Mouse (Mus musculus) embryonic stem cell, embryonic (primary cell): ENCODE results near the gene Ddah2.

Experiments
- CTCF ChIA-PET, 4 experiments: fragments of 300-600 bp in 2 of 4; fragments of 350-600 bp in 2 of 4; sonication (Branson Sonifier 250); formaldehyde crosslinking; loops; one replicate each; lab custom pipeline; 2022; ENCODE audit warnings: inconsistent platforms in 2 of 4; lab: Charles Lee
- POLR2A ChIA-PET, 4 experiments: fragments of 300-600 bp in 2 of 4; fragments of 350-600 bp in 2 of 4; sonication (Branson Sonifier 250); formaldehyde crosslinking; loops; one replicate each; lab custom pipeline; 2022; ENCODE audit warnings: antibody characterized with exemption in 4 of 4, inconsistent platforms in 1 of 4; lab: Charles Lee

Gene Ddah2

DNA sequence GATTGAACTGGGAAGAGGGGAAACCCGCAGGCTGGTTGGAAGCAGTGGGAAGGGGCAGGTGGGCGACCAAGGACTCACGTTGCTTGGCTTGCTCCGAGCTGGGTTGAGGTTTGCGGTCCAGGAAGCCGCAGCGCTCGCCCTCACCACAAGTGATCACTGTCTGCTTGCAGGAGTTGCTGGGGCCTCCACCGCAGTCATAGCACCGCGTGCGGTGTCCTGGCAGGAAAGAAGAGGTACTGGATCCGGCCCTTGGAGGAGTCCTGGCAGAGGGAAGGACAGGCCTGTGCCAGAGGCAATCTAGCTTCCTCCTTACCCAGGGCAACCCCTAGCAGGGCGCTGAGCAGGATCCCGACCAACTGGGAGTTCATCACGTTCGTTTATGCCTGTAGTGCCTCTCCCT is 15.3 kb downstream of the Ddah2 start:
- POLR2A ChIA-PET, result interaction anchor here (0.6 to 1.8 kb wide), 20 partner anchors 8 to 138 kb away, joined by 3 to 5 read pairs (median 4); partner anchors contain the start of genes Ddah2 (in 3 of the 4), Gpank1 (in 1 of the 4), Ly6g6c (in 1 of the 4) and Mpig6b (in 1 of the 4)
- CTCF ChIA-PET, result interaction anchor here (0.6 to 1.7 kb wide), 5 partner anchors 10 to 200 kb away, joined by 3 to 6 read pairs (median 3); no protein-coding TSS in a partner anchor

DNA sequence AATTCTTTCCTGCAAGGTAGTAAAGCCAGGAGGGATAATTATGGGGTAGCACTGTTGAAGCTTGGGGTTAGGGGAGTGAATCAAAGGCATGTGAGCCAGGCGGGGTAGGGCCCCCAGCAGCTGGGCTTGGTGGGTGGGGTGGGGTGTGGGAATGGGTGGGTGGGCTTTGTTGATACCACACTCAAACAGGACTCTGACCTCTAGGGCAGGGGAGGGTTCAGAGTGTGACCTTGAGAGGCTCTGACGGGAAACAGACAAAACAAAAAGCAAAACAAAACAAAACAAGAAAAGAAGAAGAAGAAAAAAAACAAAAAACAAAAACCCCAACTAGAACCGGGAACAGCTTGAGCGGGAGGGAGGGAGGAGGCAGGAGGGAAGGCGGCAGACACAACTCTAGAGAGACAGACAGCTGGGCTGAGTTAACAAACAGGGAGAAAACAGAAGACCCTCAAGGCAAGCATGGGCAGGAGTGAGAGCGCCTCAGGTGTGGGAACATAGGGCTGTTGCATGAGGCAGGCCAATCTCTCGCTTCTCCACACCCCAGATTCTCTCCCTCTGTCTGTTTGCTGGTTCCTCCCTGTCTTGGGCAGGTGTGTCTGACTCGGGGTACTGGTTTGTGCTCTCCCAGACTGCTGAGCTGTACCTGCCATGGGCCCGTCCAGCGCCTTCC is 17.8 kb downstream of the Ddah2 start, which contains the start of gene Ly6g6e:
Ly6g6e (plus strand) TSS at position 396 of the 670 bp plus-strand sequence.
- ChIA-PET POLR2A (interaction anchor here in 3 of 4 experiments (0.6 to 3.0 kb wide), 59 partner anchors 9 to 1045 kb away, joined by 3 to 25 read pairs (median 4); partner anchors contain the start of genes Ddah2 (in 3 of the 3), Ly6g6f (in 3 of the 3), Abhd16a (in 2 of the 3) and Ddx39b (in 2 of the 3)), CTCF (interaction anchor here in 3 of 4 experiments (0.6 to 3.0 kb wide), 7 partner anchors 12 to 156 kb away, joined by 3 to 13 read pairs (median 4); partner anchors contain the start of gene Abhd16a (in 1 of the 3))

DNA sequence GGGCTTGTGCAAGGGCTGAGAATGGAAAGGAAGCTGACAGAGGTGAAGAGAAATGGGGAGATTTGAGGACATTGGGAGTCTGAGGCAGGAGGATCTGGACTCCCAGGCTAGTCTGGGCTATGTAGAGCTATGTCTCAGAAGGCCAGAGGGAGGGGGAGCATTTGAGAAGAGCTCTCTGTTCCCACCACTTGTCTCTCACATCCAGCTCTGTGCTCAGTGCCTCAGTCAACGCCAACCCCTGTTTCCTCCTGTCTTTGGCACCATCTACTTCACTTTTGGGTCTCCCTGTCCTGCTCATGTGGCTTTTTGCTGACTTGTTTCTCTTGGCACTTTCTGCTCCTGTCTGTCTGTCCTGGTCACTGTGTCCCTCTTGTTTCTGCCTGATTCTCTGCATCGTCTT is 18.4 kb downstream of the Ddah2 start:
- POLR2A ChIA-PET, result interaction anchor here in 3 of 4 experiments (0.5 to 3.0 kb wide), 43 partner anchors 8 to 429 kb away, joined by 3 to 25 read pairs (median 4); partner anchors contain the start of genes Ddah2 (in 3 of the 3), Ly6g6f (in 3 of the 3), Abhd16a (in 2 of the 3) and Msh5 (in 2 of the 3)
- CTCF ChIA-PET, result interaction anchor here in 3 of 4 experiments (0.6 to 3.0 kb wide), 8 partner anchors 11 to 431 kb away, joined by 3 to 13 read pairs (median 4); partner anchors contain the start of genes Abhd16a (in 1 of the 3) and Atf6b (in 1 of the 3)

DNA sequence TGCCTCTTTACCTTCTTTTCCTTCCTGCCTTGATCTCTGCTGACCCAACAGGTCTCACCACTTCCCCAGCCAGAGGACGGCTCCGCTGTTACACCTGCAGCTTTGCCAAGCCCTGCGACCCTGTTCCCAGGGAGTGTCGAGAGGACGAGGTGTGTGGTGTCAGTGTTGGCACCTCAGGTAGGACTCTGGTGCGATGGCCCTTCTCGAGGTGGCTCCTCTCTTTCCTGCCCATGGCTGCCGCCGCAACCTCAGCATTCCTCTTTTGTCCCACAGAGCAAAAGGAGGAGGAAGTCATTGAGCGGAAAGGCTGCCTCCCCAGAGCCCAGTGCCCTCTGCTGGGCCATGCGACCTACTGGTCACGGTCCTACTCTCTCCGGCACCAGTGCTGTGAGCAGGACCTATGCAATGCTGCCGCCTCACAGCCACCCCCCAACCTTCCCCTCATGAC is 19.0 kb downstream of the Ddah2 start, which contains the start of gene Ly6g6d:
Ly6g6d (minus strand) TSS at position 280 of the 448 bp plus-strand sequence.
- CTCF ChIA-PET, result interaction anchor here in 2 of 4 experiments (0.6 to 3.0 kb wide), 4 partner anchors 11 to 431 kb away, joined by 4 to 13 read pairs (median 8); partner anchors contain the start of genes Abhd16a (in 1 of the 2) and Atf6b (in 1 of the 2)

DNA sequence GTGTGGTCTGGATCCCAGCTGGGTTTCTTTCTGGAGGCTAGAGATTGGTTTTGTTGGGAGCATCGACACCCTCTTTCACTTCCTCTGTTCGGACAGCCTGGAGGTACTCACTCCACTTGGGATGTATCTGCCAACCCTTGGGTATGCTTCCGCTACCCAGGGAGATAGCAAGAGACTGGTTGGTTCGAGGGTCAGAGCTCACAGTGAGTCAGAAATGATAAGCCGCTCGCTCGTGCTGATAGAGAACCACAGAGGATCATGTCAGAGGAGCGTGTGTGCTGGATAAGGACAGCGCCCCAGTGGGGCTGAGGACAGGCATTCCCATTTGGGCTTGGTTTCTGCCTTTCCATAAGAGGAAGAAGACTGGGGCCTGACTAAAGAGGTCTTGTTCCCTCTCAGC is 20.9 kb downstream of the Ddah2 start:
- POLR2A ChIA-PET, result interaction anchor here in 3 of 4 experiments (0.6 to 2.5 kb wide), 12 partner anchors 8 to 199 kb away, joined by 3 to 10 read pairs (median 4); partner anchors contain the start of gene Ddah2 (in 2 of the 3)
- CTCF ChIA-PET, result interaction anchor here (0.6 to 1.9 kb wide), 6 partner anchors 9 to 274 kb away, joined by 3 to 6 read pairs (median 6); partner anchors contain the start of genes Abhd16a (in 1 of the 4), Ddah2 (in 1 of the 4) and Msh5 (in 1 of the 4)

More for the DNA sequence above, 19.0 kb downstream of the Ddah2 start, which contains the start of gene Ly6g6d:
- POLR2A ChIA-PET, result interaction anchor here in 3 of 4 experiments (0.5 to 3.0 kb wide), 32 partner anchors 8 to 127 kb away, joined by 3 to 25 read pairs (median 5); partner anchors contain the start of genes Ddah2 (in 3 of the 3), Ly6g6f (in 3 of the 3), Abhd16a (in 2 of the 3) and Msh5 (in 2 of the 3)

DNA sequence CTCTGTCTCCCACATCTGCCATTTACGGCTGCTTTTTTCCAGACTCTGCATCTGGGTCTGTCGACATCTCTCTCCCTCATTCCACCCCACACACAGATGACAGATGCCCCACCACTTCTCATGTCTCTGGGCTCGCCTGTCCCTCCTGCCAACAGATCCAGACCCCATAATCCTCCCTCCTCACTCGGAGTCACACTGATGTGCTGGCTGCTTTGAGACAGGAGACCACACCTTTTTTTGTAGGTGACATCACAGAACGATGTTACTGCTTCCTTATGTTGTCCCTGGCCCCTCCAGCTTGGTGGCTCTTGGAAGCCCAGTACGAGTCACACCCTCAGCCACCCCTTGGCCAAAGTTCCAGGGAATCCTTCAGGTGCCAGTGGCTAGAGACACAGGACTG is 21.4 kb downstream of the Ddah2 start:
- ChIA-PET POLR2A (interaction anchor here in 3 of 4 experiments (0.8 to 2.5 kb wide), 7 partner anchors 9 to 128 kb away, joined by 3 to 10 read pairs (median 5); partner anchors contain the start of gene Ddah2 (in 2 of the 3)), CTCF (interaction anchor here in 3 of 4 experiments (0.6 to 1.9 kb wide), 6 partner anchors 8 to 174 kb away, joined by 3 to 6 read pairs (median 4); partner anchors contain the start of genes Abhd16a (in 1 of the 3) and Ddah2 (in 1 of the 3))

DNA sequence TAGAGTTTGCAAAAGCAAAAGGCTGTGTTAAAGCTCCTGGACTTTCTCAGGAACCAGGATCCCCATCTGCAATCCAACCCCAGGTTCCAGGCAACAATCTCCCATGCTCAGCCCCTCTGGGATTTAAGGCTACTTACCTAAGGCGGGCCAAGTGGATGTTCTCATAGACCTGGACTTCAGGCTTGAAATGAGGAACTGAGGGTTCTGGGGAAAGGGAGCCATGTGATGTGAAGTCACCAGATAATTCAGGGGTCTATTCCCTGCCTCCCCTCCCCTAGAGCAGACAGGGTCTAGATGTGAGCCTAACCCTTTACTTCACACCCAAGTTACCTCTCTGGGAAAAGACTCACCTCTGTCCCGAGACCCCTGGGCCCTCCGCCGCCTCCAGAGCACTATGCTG is 21.9 kb downstream of the Ddah2 start:
- CTCF ChIA-PET, result interaction anchor here in 1 of 4 experiments (0.6 to 1.1 kb wide), 3 partner anchors 9 to 164 kb away, joined by 3 to 4 read pairs (median 3); no protein-coding TSS in a partner anchor
- POLR2A ChIA-PET, result interaction anchor here in 2 of 4 experiments (1.2 to 2.1 kb wide), 4 partner anchors 9 to 128 kb away, joined by 4 to 7 read pairs (median 5); partner anchors contain the start of gene Ddah2 (in 1 of the 2)

DNA sequence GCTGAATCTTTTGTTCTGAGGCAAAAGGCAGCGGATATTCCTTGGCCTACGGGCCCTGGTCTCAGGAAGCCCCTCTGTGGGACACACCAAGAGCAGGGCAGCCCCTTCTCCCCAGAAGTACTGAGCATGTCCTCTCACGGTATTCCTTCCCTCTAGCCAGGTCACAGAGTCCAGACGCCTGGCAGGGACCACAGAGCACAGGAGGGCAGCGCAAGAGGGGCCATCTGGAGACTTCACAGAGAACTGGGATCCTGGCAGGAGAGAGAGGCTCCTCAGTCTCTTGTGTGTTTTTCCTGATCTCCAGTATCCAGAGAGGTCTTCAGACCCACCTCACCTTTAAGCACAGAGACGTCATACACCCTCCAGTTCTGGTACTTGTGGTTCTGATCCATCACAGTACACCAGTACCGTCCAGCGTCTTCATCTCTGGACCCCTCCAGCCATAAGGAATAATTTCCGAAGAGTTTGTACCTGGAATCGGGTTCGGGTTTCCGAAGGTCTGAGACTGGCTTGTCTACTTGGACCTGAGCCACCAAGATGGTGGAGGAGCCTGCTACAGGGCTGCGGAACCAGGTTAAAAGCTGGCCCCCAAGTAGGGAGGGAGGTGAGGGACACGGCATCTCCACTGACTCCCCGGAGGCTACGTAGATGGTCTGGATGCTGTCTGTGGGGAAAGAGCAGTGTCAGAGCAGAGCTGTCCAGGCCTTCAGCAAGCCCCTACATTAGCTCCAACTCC is 24.2 kb downstream of the Ddah2 start:
- ChIA-PET CTCF (interaction anchor here in 2 of 4 experiments (0.5 to 1.6 kb wide), 4 partner anchors 14 to 810 kb away, joined by 3 to 6 read pairs (median 4); no protein-coding TSS in a partner anchor), POLR2A (interaction anchor here in 3 of 4 experiments (0.7 to 1.5 kb wide), 5 partner anchors 11 to 158 kb away, joined by 3 to 4 read pairs (median 4); partner anchors contain the start of gene Ddx39b (in 1 of the 3))

DNA sequence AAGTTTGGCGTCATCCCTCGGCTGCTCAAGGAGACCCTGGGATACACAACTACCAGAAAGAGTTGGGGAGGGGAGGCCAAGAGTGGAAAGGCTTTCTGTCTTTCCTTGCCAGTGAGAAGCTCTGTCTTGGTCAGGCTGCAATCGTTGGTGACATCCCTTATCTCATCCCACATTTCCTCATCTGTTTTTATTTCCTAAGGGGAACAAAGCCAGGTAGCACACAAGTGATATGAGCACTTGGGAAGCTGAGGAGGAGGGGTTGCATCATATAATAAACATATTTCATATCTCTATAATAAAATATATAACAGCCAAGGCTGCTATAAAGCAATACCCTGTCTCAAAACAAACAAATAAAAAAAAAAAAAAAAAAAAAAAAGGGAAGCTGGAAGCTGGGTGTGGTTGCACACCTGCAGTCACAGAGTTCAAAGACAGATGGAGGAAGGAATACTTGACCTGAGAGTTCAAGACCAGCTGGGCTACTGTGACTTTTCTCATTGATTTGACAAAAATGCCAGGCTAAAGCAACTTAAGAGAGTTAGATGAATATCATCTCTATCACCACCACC is 25.2 kb downstream of the Ddah2 start:
- ChIA-PET POLR2A (interaction anchor here in 3 of 4 experiments (0.7 to 2.1 kb wide), 7 partner anchors 10 to 170 kb away, joined by 3 to 5 read pairs (median 4); partner anchors contain the start of genes Ddx39b (in 1 of the 3) and Msh5 (in 1 of the 3)), CTCF (interaction anchor here in 2 of 4 experiments (0.6 to 1.6 kb wide), 3 partner anchors 13 to 402 kb away, joined by 3 to 6 read pairs (median 3); no protein-coding TSS in a partner anchor)

DNA sequence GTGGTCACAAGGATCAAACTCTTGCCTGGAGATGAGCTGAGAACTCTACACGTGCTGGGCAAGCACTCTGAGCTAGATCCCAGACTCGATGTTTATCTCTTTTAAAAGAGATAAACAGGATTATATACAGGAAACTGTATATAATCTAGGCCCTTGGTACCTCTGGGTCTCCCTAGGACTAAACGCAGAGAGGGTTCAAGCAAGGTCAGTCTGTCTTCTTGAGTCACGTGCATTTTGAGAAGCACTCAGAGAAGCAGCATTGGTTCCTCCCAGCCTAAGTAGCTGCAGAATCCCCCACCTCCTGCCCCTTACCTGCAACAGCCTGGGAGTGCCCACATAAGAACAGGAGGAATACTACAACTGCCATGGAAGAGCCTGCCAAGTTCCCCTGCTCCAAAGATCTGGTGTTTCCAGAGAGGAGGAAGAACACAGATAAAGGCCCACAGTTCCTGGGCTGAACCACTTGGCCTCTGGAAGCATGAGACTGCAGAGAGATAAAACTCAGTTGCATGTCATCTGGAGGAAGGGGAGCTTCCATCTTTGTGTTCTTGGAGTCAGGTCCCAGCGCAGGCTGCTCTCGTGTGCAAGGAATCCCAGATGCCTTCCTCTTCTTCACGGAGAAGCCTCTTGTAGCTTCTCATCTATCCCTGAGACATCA is 26.5 kb downstream of the Ddah2 start, which contains the start of gene Ly6g6f:
Ly6g6f (minus strand) TSS at position 403 of the 658 bp plus-strand sequence.
- ChIA-PET CTCF (interaction anchor here in 2 of 4 experiments (0.6 to 4.7 kb wide), 4 partner anchors 12 to 682 kb away, joined by 3 to 28 read pairs (median 4); no protein-coding TSS in a partner anchor), POLR2A (interaction anchor here in 3 of 4 experiments (0.6 to 2.4 kb wide), 17 partner anchors 8 to 203 kb away, joined by 3 to 14 read pairs (median 3); partner anchors contain the start of genes Ly6g6e (in 2 of the 3), Ddx39b (in 1 of the 3), Gm20547 (in 1 of the 3) and Gpank1 (in 1 of the 3))

DNA sequence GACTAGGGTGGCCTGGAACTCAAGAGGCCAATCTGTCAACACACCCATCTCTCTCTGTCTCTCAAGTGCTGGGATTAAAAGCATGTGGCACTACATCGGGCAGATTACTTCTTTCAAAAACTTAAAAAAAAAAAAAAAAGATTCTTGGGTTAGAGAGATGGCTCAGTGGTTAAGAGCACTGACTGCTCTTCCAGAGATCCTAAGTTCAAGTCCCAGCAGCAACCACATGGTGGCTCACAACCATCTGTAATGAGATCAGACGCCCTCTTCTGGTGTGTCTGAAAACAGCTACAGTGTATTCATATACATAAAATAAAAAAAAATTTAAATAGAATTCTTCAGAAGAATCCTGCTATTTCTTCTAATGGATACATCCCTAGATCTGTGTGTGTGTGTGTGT is 29.3 kb downstream of the Ddah2 start:
- POLR2A ChIA-PET, result interaction anchor here in 3 of 4 experiments (0.6 to 3.1 kb wide), 28 partner anchors 9 to 484 kb away, joined by 3 to 11 read pairs (median 4); partner anchors contain the start of genes Ly6g6e (in 2 of the 3), Agpat1 (in 1 of the 3), Ddah2 (in 1 of the 3) and Msh5 (in 1 of the 3)
- CTCF ChIA-PET, result interaction anchor here (0.6 to 4.7 kb wide), 32 partner anchors 8 to 1100 kb away, joined by 3 to 28 read pairs (median 4); partner anchors contain the start of genes Ddah2 (in 2 of the 4), Ehmt2 (in 1 of the 4), Ly6g6d (in 1 of the 4) and Ly6g6e (in 1 of the 4)

DNA sequence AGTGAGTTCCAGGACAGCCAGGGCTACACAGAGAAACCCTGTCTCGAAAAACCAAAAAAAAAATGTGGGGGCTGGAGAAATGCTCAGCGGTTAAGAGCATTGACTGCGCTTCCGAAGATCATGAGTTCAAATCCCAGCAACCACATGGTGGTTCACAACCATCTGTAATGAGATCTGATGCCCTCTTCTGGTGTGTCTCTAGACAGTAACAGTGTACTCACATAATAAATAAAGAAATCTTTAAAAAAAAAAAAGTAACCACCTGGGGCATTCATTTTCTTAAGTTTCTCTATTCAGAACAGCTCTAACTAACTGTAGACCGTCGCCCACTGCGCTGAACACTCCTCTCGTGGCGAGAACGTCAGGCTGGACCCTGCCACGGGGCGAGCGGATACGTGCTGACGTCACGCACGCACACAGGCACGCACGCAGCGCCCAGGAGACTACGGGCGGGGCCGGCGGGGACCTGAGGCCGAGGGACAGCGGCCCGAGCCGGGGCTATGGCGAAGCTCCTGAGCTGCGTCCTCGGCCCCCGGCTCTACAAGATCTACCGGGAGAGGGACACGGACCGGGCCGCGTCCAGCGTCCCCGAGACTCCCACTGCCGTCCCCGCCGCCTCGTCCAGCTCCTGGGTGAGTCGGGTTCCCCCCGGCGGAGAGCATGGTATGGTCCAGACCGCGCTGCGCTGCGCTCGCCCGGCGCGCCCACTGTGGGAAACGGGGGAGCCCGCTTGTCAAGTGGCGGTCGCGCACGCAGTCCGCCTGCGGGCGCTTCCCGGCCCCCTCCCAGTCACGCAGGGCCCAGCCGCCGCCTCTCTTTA is 30.2 kb downstream of the Ddah2 start, which contains the start of gene Abhd16a:
Abhd16a (plus strand) TSS at position 439 of the 820 bp plus-strand sequence.
- CTCF ChIA-PET, result interaction anchor here (0.6 to 4.7 kb wide), 32 partner anchors 9 to 952 kb away, joined by 3 to 28 read pairs (median 4); partner anchors contain the start of genes Ddah2 (in 2 of the 4), Ehmt2 (in 1 of the 4), Ly6g6d (in 1 of the 4) and Ly6g6e (in 1 of the 4)

DNA sequence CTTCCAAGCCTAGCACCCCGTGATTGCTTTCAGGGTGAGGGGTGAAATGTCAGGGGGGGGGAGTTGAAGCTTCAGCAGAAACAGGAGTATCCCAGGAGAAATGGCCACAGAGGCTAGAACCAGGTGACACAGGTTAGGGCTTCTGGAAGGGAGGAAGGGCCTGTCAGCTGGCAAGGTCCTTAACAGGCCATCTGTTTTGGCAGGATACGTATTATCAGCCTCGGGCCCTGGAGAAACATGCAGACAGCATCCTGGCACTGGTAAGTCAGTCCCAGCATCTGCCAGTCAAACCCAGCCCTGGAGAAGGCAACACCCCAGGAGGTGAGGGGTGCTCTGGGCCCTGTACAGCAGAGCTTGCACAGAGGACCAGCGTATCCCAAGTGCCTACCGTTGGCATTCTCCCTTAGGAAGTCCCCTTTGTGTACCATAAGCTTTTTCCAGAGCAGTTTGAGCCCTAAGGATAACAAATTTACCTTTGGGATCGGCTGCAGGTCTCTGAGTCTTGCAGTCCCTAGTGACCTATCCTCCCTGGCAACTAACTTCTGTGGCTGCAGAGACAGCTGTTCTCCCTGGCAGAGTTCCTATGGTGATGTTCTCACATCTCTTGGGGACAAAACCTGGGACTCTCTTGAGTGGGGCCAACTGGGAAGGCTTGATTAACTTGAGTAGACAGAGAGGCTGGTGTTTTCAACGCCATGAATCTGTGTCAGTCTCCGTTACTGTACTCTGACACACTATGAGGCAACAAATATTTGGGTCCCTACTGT is 31.5 kb downstream of the Ddah2 start:
- ChIA-PET CTCF (interaction anchor here in 2 of 4 experiments (0.7 to 1.1 kb wide), 2 partner anchors 78 to 79 kb away, joined by 3 read pairs; no protein-coding TSS in a partner anchor), POLR2A (interaction anchor here in 1 of 4 experiments (0.6 to 3.1 kb wide), 4 partner anchors 10 to 64 kb away, joined by 3 to 11 read pairs (median 4); partner anchors contain the start of genes Csnk2b, Gpank1 and Ly6g6e)

More for the DNA sequence above, 30.2 kb downstream of the Ddah2 start, which contains the start of gene Abhd16a:
- POLR2A ChIA-PET, result interaction anchor here (0.6 to 3.1 kb wide), 31 partner anchors 8 to 217 kb away, joined by 3 to 11 read pairs (median 3); partner anchors contain the start of genes Csnk2b (in 2 of the 4), Gpank1 (in 2 of the 4), D17H6S53E (in 1 of the 4) and Ddah2 (in 1 of the 4)
